Mouse (Mus musculus): Measurements from ENCODE around the gene Syce1l. TPM values are rescaled to one million over a fixed set of nuclear protein-coding genes. Genes with fewer than 3 reads are reported as not detected.

The Syce1l gene
- total RNA-seq, 2 experiments from 2014 or later = not detected

- no peak for DNase-seq
Measured at GRCm38 (mm10) chr8:113673300-113673699, 30.3 kb downstream of the Syce1l start.

- DNase-seq = no peak
Measured at GRCm38 (mm10) chr8:113674611-113675010, 31.6 kb downstream of the Syce1l start.

GRCm38 (mm10) chr8:113675281-113675680 lies 32.3 kb downstream of the Syce1l start:
- no peak for DNase-seq

GRCm38 (mm10) chr8:113676811-113677210 lies 33.8 kb downstream of the Syce1l start:
- DNase-seq = no peak

- DNase-seq = no peak
Measured at GRCm38 (mm10) chr8:113679361-113679760, 36.3 kb downstream of the Syce1l start.

GRCm38 (mm10) chr8:113687889-113688542 lies 45.0 kb downstream of the Syce1l start:
- DNase-seq = no peak

GRCm38 (mm10) chr8:113688543-113688915 lies 45.5 kb downstream of the Syce1l start:
- DNase-seq = no peak

GRCm38 (mm10) chr8:113691622-113692343 lies 48.8 kb downstream of the Syce1l start:
- no peak for DNase-seq

- no peak for DNase-seq
Measured at GRCm38 (mm10) chr8:113704968-113705367, 62.0 kb downstream of the Syce1l start.

Other genes starting within 250 kb of the Syce1l start
- gene Mon1b, start 7.6 kb upstream of the Syce1l start, total RNA-seq (2021) = 1 to 10 TPM; 6.3 to 6.5 TPM
- under 1 TPM; 0.12 to 0.20 TPM for gene Adamts18, start 205.5 kb downstream of the Syce1l start, total RNA-seq (2021)